Mouse (Mus musculus): ENCODE results near the gene Zyx. TPM values are rescaled to one million over a fixed set of nuclear protein-coding genes. Genes with fewer than 3 reads are reported as not detected.

The Zyx gene
- polyA plus RNA-seq, 1 experiment from 2014 or later = 52.4 TPM

- Histone ChIP-seq H3K4me1 (ENCODE audit: control insufficient read depth, insufficient read depth, low read depth, low read length) (no peaks in the 10 kb centered on the region), H3K27me3 (replicated peaks; ENCODE audit: control insufficient read depth, insufficient read depth, low read length) (no peaks in the 10 kb centered on the region), H3K4me2 (ENCODE audit: low read length) (no peak overlapping the region), H3K27ac (ENCODE audit: low read depth, low read length) (no peak overlapping the region), H3K9me3 (ENCODE audit: control insufficient read depth, low read length) (no peaks in the 10 kb centered on the region), H3K4me3 (ENCODE audit: low read length) (no peak overlapping the region), H3K36me3 (ENCODE audit: control insufficient read depth, insufficient read depth, low read length) (no peaks in the 10 kb centered on the region), H3K9ac (ENCODE audit: low read depth, low read length) (no peak overlapping the region)
- WGBS = 89% methylated on average over 3 of the region's 3 CpGs
- no peak for ATAC-seq
Measured at GRCm38 (mm10) chr6:42398285-42398684, 48.9 kb downstream of the Zyx start.

- Histone ChIP-seq H3K4me3 (ENCODE audit: low read length) (no peak overlapping the region), H3K4me2 (ENCODE audit: low read length) (no peak overlapping the region), H3K27ac (ENCODE audit: low read depth, low read length) (no peak overlapping the region), H3K27me3 (replicated peaks; ENCODE audit: control insufficient read depth, insufficient read depth, low read length) (no peaks in the 10 kb centered on the region), H3K36me3 (ENCODE audit: control insufficient read depth, insufficient read depth, low read length) (no peaks in the 10 kb centered on the region), H3K9ac (ENCODE audit: low read depth, low read length) (no peak overlapping the region), H3K9me3 (ENCODE audit: control insufficient read depth, low read length) (no peaks in the 10 kb centered on the region), H3K4me1 (ENCODE audit: control insufficient read depth, insufficient read depth, low read depth, low read length) (no peaks in the 10 kb centered on the region)
- 100% methylated on average over 1 of the region's 1 CpGs for WGBS
- no peak for ATAC-seq
Measured at GRCm38 (mm10) chr6:42398998-42399397, 49.6 kb downstream of the Zyx start.

- Histone ChIP-seq H3K4me1 (ENCODE audit: control insufficient read depth, insufficient read depth, low read depth, low read length) (no peaks in the 10 kb centered on the region), H3K36me3 (ENCODE audit: control insufficient read depth, insufficient read depth, low read length) (no peaks in the 10 kb centered on the region), H3K9ac (ENCODE audit: low read depth, low read length) (no peak within 1 kb of the TSS), H3K4me3 (ENCODE audit: low read length) (no peak within 1 kb of the TSS), H3K27ac (ENCODE audit: low read depth, low read length) (no peak within 1 kb of the TSS), H3K9me3 (ENCODE audit: control insufficient read depth, low read length) (no peaks in the 10 kb centered on the region), H3K27me3 (replicated peaks; ENCODE audit: control insufficient read depth, insufficient read depth, low read length) (no peaks in the 10 kb centered on the region), H3K4me2 (ENCODE audit: low read length) (no peak within 1 kb of the TSS)
- no peak for ATAC-seq
- 94% methylated on average over 1 of the region's 1 CpGs for WGBS
Measured at GRCm38 (mm10) chr6:42399938-42400337, 50.5 kb downstream of the Zyx start, which contains the start of gene Tas2r143. Tas2r143 (plus strand) TSS chr6:42400238.

GRCm38 (mm10) chr6:42405134-42405533, 55.7 kb downstream of the Zyx start, which contains the start of gene Tas2r135:
Tas2r135 (plus strand) TSS chr6:42405434.
- no peak within 1 kb of the TSS for H3K4me2 ChIP-seq (ENCODE audit: low read length)

More at GRCm38 (mm10) chr6:42405134-42405533, 55.7 kb downstream of the Zyx start, which contains the start of gene Tas2r135:
- Histone ChIP-seq H3K4me3 (ENCODE audit: low read length) (no peak within 1 kb of the TSS), H3K4me1 (ENCODE audit: control insufficient read depth, insufficient read depth, low read depth, low read length) (no peaks in the 10 kb centered on the region), H3K9me3 (ENCODE audit: control insufficient read depth, low read length) (no peaks in the 10 kb centered on the region), H3K27ac (ENCODE audit: low read depth, low read length) (no peak within 1 kb of the TSS), H3K9ac (ENCODE audit: low read depth, low read length) (no peak within 1 kb of the TSS), H3K36me3 (ENCODE audit: control insufficient read depth, insufficient read depth, low read length) (no peaks in the 10 kb centered on the region), H3K27me3 (replicated peaks; ENCODE audit: control insufficient read depth, insufficient read depth, low read length) (no peaks in the 10 kb centered on the region)
- 84% methylated on average over 2 of the region's 2 CpGs for WGBS
- ATAC-seq = no peak

Other genes starting within 250 kb of the Zyx start
- not detected in 2 replicates for gene Tas2r139, start 208.7 kb upstream of the Zyx start, polyA plus RNA-seq (2015; fragmentation: Nextera tagmentation; extraction: Ambion mirVana)
- not detected in 2 replicates for gene Tas2r144, start 134.3 kb upstream of the Zyx start, polyA plus RNA-seq (2015; fragmentation: Nextera tagmentation; extraction: Ambion mirVana)
- 14.2 and 15.0 TPM in 2 replicates for gene Gstk1, start 103.7 kb upstream of the Zyx start, polyA plus RNA-seq (2015; fragmentation: Nextera tagmentation; extraction: Ambion mirVana)
- 0.14 TPM in 2 replicates for gene Tmem139, start 87.7 kb upstream of the Zyx start, polyA plus RNA-seq (2015; fragmentation: Nextera tagmentation; extraction: Ambion mirVana)
- 28.2 and 31.8 TPM in 2 replicates for gene Casp2, start 84.6 kb upstream of the Zyx start, polyA plus RNA-seq (2015; fragmentation: Nextera tagmentation; extraction: Ambion mirVana)
- 0.99 and 1.2 TPM in 2 replicates for gene Clcn1, start 62.9 kb upstream of the Zyx start, polyA plus RNA-seq (2015; fragmentation: Nextera tagmentation; extraction: Ambion mirVana)
- 7.2 and 7.3 TPM in 2 replicates for gene Fam131b, start 25.0 kb upstream of the Zyx start, polyA plus RNA-seq (2015; fragmentation: Nextera tagmentation; extraction: Ambion mirVana)
- gene Epha1, start 23.6 kb downstream of the Zyx start, polyA plus RNA-seq (2015; fragmentation: Nextera tagmentation; extraction: Ambion mirVana) = 0.25 and 0.49 TPM in 2 replicates
- not detected in 2 replicates for gene Tas2r143, start 50.6 kb downstream of the Zyx start, polyA plus RNA-seq (2015; fragmentation: Nextera tagmentation; extraction: Ambion mirVana)
- not detected in 2 replicates for gene Tas2r135, start 55.8 kb downstream of the Zyx start, polyA plus RNA-seq (2015; fragmentation: Nextera tagmentation; extraction: Ambion mirVana)
- gene Tas2r126, start 84.9 kb downstream of the Zyx start, polyA plus RNA-seq (2015; fragmentation: Nextera tagmentation; extraction: Ambion mirVana) = not detected in 2 replicates
- not detected in 2 replicates for gene Olfr458, start 115.6 kb downstream of the Zyx start, polyA plus RNA-seq (2015; fragmentation: Nextera tagmentation; extraction: Ambion mirVana)
- 0.12 TPM in 1 of 2 replicates, not detected in the other for gene Olfr457, start 126.7 kb downstream of the Zyx start, polyA plus RNA-seq (2015; fragmentation: Nextera tagmentation; extraction: Ambion mirVana)
- gene Olfr456, start 137.6 kb downstream of the Zyx start, polyA plus RNA-seq (2015; fragmentation: Nextera tagmentation; extraction: Ambion mirVana) = not detected in 2 replicates
- not detected in 2 replicates for gene Olfr455, start 198.0 kb downstream of the Zyx start, polyA plus RNA-seq (2015; fragmentation: Nextera tagmentation; extraction: Ambion mirVana)
- not detected in 2 replicates for gene Tcaf3, start 248.1 kb downstream of the Zyx start, polyA plus RNA-seq (2015; fragmentation: Nextera tagmentation; extraction: Ambion mirVana)